Mouse (Mus musculus) ES-E14 (cell line): ENCODE data around the gene Gnai2.

Source experiments
- CHD2 ChIP-seq: IDR thresholded peaks from 2 replicates; pipeline ENCODE4 v1.6.1; 2014; ENCODE audit warnings: mild to moderate bottlenecking, low read depth, low read length, inconsistent platforms
- HCFC1 ChIP-seq: IDR thresholded peaks from 2 replicates; pipeline ENCODE4 v1.6.1; 2012; ENCODE audit warnings: low read length, inconsistent platforms, borderline replicate concordance; ENCODE audit not compliant: insufficient read depth
- MAFK ChIP-seq: IDR thresholded peaks from 2 replicates; pipeline ENCODE4 v1.6.1; 2014; ENCODE audit warnings: mild to moderate bottlenecking, low read depth, low read length, inconsistent platforms; ENCODE audit not compliant: insufficient read depth
- ZC3H11A ChIP-seq: IDR thresholded peaks from 2 replicates; pipeline ENCODE4 v1.6.1; 2012; ENCODE audit warnings: low read depth, mild to moderate bottlenecking, inconsistent platforms, low read length, borderline replicate concordance

DNA sequence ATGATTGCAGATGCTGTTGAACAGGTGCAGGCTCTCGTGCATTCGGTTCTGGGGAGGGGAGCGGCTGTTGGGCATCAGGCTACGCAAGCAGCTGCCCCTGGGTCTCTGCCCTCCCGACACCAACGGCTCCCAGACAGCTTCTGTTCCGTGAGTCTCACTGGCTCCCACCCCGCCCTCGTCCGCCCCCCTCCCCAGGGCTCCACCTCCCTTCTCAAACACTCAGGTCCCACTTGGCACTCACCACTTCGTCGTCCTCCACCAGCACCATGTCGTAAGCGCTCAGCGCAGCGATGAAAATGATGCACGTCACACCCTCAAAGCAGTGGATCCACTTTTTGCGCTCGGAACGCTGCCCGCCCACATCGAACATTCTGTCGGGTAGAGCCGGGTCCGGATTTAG lies 41.1 kb upstream of the Gnai2 start:
- TF ChIP-seq HCFC1 (no peak), CHD2 (no peak), ZC3H11A (no peak), MAFK (no peak)
